Mouse (Mus musculus): ENCODE measurements around the gene Gm4214. TPM values are rescaled to one million over a fixed set of nuclear protein-coding genes. Genes with fewer than 3 reads are reported as not detected.
"Not testable (repeated sequence)": the region's sequence is repeated elsewhere in the genome, so short reads cannot be mapped to it uniquely, and the experiment has no call there.

Gene Gm4214
- total RNA-seq (2021), result not detected

- DNase-seq, result not testable (repeated sequence)
These were observed at the start of gene Gm4214 for GRCm38 (mm10) chr7:22984573-22984972. Gene Gm4214, minus strand, starts transcription at chr7:22984673.

GRCm38 (mm10) chr7:23019823-23020222 is 35.4 kb upstream of the Gm4214 start, which contains the start of gene Gm4216:
Gene Gm4216, minus strand, starts transcription at chr7:23019923.
- not testable (repeated sequence) for DNase-seq

Other genes with a start within 250 kb of the Gm4214 start
- not detected for gene Vmn1r157, start 223.0 kb downstream of the Gm4214 start, total RNA-seq (2021)
- not detected for gene Vmn1r158, start 193.9 kb downstream of the Gm4214 start, total RNA-seq (2021)
- not detected for gene Vmn1r159, start 141.1 kb downstream of the Gm4214 start, total RNA-seq (2021)
- gene Vmn1r160, start 113.4 kb downstream of the Gm4214 start, total RNA-seq (2021), result not detected
- gene Gm4216, start 35.2 kb upstream of the Gm4214 start, total RNA-seq (2021), result not detected
- gene Vmn1r163, start 70.9 kb upstream of the Gm4214 start, total RNA-seq (2021), result not detected
- not detected for gene Gm8720, start 82.8 kb upstream of the Gm4214 start, total RNA-seq (2021)
- gene Gm10662, start 159.8 kb upstream of the Gm4214 start, total RNA-seq (2021), result not detected
- not detected for gene Vmn1r165, start 232.7 kb upstream of the Gm4214 start, total RNA-seq (2021)

All from heart, postnatal 4 days (tissue).